Mouse (Mus musculus): ENCODE results near the gene Eif2ak3.

Gene Eif2ak3

GRCm38 (mm10) chr6:70903689-70904088, 59.4 kb downstream of the Eif2ak3 start:
- DNase-seq, result no peak

DNA sequence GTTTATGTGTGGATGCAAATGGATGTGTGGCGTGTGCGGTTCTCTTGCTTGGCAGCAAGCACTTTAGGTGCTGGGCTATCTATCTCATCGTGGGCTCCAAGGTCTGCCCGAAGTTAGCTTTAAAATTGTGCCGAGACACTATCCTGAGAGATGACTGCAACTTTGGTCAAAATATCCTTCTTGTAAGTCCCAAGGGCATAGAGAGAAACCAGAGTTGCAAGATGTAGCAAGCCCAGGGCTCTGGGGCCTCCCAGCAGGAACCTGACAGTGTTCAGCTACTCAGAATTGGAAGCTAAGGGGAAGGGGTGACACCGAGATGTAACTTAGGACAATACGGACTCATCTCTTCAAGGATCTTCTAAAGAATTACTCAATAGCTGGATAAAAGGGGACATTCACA, 65.3 kb downstream of the Eif2ak3 start:
- DNase-seq, result no peak

GRCm38 (mm10) chr6:70910285-70910684, 66.0 kb downstream of the Eif2ak3 start:
- DNase-seq, result no peak

- DNase-seq, result no peak
Measured at GRCm38 (mm10) chr6:70911668-70912395, 67.5 kb downstream of the Eif2ak3 start.

GRCm38 (mm10) chr6:70912396-70912765, 68.1 kb downstream of the Eif2ak3 start:
- no peak for DNase-seq

- DNase-seq, result no peak
Measured at GRCm38 (mm10) chr6:70918827-70919226, 74.5 kb downstream of the Eif2ak3 start, which contains the start of gene Tex37. Gene Tex37 (minus strand): TSS chr6:70918927.

- DNase-seq, result no peak
Measured at GRCm38 (mm10) chr6:70921274-70922074, 77.2 kb downstream of the Eif2ak3 start.

DNA sequence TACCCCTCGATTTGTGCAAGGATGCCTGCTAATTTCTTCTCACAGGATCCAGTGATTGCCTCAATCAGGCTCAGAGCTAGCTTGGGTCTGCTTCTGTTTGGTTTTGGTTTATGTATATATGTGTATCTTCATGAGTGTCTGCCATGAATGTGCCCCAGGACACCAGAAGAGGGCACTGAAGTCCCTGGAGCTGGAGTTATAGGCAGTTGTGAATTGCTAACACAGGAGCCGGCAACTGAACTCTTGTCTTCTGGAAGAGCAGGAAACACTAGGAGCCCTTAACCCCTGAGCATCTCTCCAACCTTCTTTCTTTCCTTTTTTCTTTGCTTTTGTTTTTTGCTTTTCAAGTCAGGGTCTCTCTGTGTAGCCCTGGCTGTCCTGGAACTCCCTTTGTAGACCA, 87.5 kb downstream of the Eif2ak3 start:
- no peak for DNase-seq

GRCm38 (mm10) chr6:70953274-70953673, 109.0 kb downstream of the Eif2ak3 start:
- DNase-seq, result no peak

DNA sequence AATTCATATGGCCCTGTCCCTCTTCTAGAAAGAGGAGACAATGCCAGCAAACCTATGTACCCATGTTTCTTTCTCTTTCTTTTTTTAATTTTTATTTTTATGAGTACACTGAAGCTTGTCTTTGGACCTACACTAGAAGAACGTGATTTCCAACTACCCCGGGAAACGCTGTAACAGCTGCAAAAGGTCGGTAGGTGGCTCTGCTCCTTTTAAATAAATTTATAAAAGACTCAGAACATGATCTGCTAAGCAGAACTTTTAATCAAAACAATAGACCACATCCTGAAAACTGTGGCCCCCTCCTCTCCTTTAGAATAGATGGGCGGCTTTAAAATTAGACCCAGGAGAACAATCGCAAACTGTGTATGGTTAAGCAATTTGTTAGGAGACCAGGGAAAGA, 109.7 kb downstream of the Eif2ak3 start:
- no peak for DNase-seq

Measured in heart, adult 11 months (tissue).